Mouse (Mus musculus) G1E (cell line): ENCODE data around the gene Frmd8.

Source experiments
- CTCF ChIP-seq: IDR thresholded peaks from 2 replicates; pipeline ENCODE4 v1.5.1; 2012; ENCODE audit warnings: low read depth, low read length, inconsistent platforms, mixed read lengths
- GATA1 ChIP-seq: IDR thresholded peaks from 2 replicates; pipeline ENCODE4 v1.6.1; 2012; ENCODE audit warnings: borderline replicate concordance, low read length, inconsistent platforms, mixed read lengths
- POLR2AphosphoS5 ChIP-seq: IDR thresholded peaks from 2 replicates; pipeline ENCODE4 v1.6.1; 2012; ENCODE audit warnings: low read depth, low read length, inconsistent platforms; ENCODE audit not compliant: insufficient replicate concordance
- TAL1 ChIP-seq: conservative IDR thresholded peaks from 2 replicates; pipeline ENCODE4 v1.6.1; 2012; ENCODE audit warnings: low read depth, low read length, inconsistent platforms, mixed read lengths

DNA sequence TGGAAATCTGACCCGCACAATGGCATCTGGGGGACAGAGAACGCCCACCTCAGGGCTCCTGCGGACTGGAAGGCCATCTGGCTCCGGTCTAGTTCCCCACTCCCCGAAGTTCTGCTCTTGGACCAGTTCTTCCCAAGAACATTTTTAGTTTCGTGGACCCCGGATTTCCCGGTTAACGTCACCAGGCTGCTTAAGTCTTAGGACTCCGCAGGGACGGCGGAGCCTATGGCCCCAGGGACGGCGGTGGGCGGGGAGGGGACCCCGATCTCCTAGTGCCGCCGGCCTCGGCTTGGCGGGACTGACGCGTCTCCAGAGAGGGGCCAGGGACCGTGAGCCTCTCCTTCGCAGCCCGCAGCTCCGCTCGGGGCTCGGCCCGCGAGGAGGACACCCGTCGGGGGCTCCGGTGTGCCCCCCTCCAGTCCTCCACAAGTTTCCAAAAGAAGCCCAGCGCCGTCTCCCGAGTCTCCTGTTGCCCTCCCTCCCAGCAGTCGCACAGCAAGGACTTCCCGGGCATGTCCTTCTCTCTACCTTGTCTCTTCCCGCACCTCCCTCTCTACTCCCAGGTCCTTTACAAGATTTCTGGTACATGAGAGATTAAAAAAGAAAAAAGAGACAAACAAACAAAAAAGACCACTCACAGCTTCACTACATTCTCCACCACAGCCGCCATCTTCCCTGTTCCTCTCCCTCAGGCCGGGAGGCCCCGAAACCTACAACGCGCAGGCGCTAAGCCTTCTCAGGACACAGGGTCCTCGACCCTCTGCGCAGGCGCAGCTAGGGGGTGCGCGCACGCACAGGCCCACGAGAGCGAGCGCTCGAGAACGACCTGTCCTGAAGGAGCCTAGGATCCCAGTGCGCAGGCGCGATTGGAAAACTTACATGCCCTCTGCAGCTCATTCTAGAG is 37.3 kb upstream of the Frmd8 start:
- TF ChIP-seq CTCF (no peak), GATA1 (no peak), TAL1 (no peak), POLR2AphosphoS5 (no peak)
